Mouse (Mus musculus) bone marrow, adult 2 months (tissue): ENCODE data around the gene Odr4. TPM values are rescaled to one million over a fixed set of nuclear protein-coding genes. Genes with fewer than 3 reads are reported as not detected.

Experiments
- H3K27ac ChIP-seq: fragments of 200-500 bp; 2 replicates; pipeline ENCODE4 v1.5.1; 2012; ENCODE audit warnings: low read depth, mild to moderate bottlenecking, control low read depth, inconsistent platforms, low read length; ENCODE audit not compliant: control insufficient read depth, poor library complexity, insufficient read depth
- H3K4me1 ChIP-seq: fragments of 200-500 bp; 2 replicates; pipeline ENCODE4 v1.6.1; 2011; ENCODE audit warnings: low read length; ENCODE audit not compliant: control insufficient read depth, insufficient read depth
- H3K4me3 ChIP-seq: fragments of 200-500 bp; replicated peaks from 2 replicates; pipeline ENCODE3; 2011; ENCODE audit warnings: mild to moderate bottlenecking, low read depth, low read length, control low read depth; ENCODE audit not compliant: control insufficient read depth
- CTCF ChIP-seq: fragments of 200-500 bp; IDR thresholded peaks from 2 replicates; pipeline ENCODE4 v1.5.1; 2011; ENCODE audit warnings: low read length, control low read depth; ENCODE audit not compliant: control insufficient read depth, insufficient read depth
- POLR2A ChIP-seq: fragments of 200-500 bp; IDR thresholded peaks from 2 replicates; pipeline ENCODE4 v1.6.1; 2011; ENCODE audit warnings: low read depth, mild to moderate bottlenecking, control low read depth, low read length, borderline replicate concordance; ENCODE audit not compliant: control insufficient read depth
- WGBS: fragments of 180-500 bp; shearing (Covaris S2); methylation state at CpG from one replicate; pipeline ENCODE4 v1.1.7; 2018; 5-methylcytosine and 5-hydroxymethylcytosine counted together
- polyA plus RNA-seq: library from polyadenylated mRNA; stranded (reverse); fragments of >200 nt; gene quantifications from 2 replicates; pipeline ENCODE4 v1.2.4, GENCODE M21; 2011; ENCODE audit warnings: low replicate concordance; ENCODE audit not compliant: missing spikeins, insufficient read depth, insufficient read length

Odr4 gene
- polyA plus RNA-seq, 1 experiment: 19.3 TPM

- TF ChIP-seq CTCF: no peak
- TF ChIP-seq POLR2A: no peak
- Histone ChIP-seq H3K27ac (no peak overlapping the region), H3K4me3 (no peak overlapping the region), H3K4me1 (no peaks in the 10 kb centered on the region)
- 95% methylated on average over 9 of the region's 9 CpGs for WGBS
Measured at GRCm38 (mm10) chr1:150407285-150407684, 14.4 kb upstream of the Odr4 start.

- 93% methylated on average over 3 of the region's 3 CpGs for WGBS
- H3K4me3 ChIP-seq: no peak overlapping the region
- TF ChIP-seq POLR2A (no peak), CTCF (no peak)
- no peak overlapping the region for H3K27ac ChIP-seq
- no peaks in the 10 kb centered on the region for H3K4me1 ChIP-seq
Measured at GRCm38 (mm10) chr1:150404555-150404954, 11.7 kb upstream of the Odr4 start.

- Histone ChIP-seq H3K4me3 (no peak overlapping the region), H3K4me1 (no peaks in the 10 kb centered on the region), H3K27ac (no peak overlapping the region)
- WGBS: 88% methylated on average over 3 of the region's 3 CpGs
- TF ChIP-seq CTCF (no peak), POLR2A (no peak)
Measured at GRCm38 (mm10) chr1:150403914-150404313, 11.0 kb upstream of the Odr4 start.

GRCm38 (mm10) chr1:150396001-150396400, 3.1 kb upstream of the Odr4 start:
- H3K27ac ChIP-seq: no peak overlapping the region
- WGBS: 24% methylated on average over 3 of the region's 3 CpGs
- no peaks in the 10 kb centered on the region; the same call in 1 of the 2 replicates for H3K4me1 ChIP-seq
- no peak for TF ChIP-seq POLR2A
- TF ChIP-seq CTCF: no peak
- H3K4me3 ChIP-seq: no peak overlapping the region

GRCm38 (mm10) chr1:150393488-150393852, 590 bp upstream of the Odr4 start:
- Histone ChIP-seq H3K27ac (peak overlapping the region; percentile 89), H3K4me1 (no peaks in the 10 kb centered on the region; the same call in 1 of the 2 replicates), H3K4me3 (peak overlapping the region; percentile 94)
- TF ChIP-seq POLR2A: no peak
- WGBS: 1% methylated on average over 27 of the region's 27 CpGs

GRCm38 (mm10) chr1:150391931-150392637, 796 bp downstream of the Odr4 start:
- H3K4me1 ChIP-seq: no peaks in the 10 kb centered on the region; the same call in 1 of the 2 replicates
- peak overlapping the region; percentile 89 for H3K27ac ChIP-seq
- WGBS: 8% methylated on average over 11 of the region's 11 CpGs
- H3K4me3 ChIP-seq: peak overlapping the region; percentile 71
- TF ChIP-seq CTCF (no peak), POLR2A (no peak)

- Histone ChIP-seq H3K4me1 (no peaks in the 10 kb centered on the region), H3K27ac (no peak overlapping the region), H3K4me3 (no peak overlapping the region)
- WGBS: 82% methylated on average over 6 of the region's 6 CpGs
- TF ChIP-seq CTCF (no peak), POLR2A (no peak)
Measured at GRCm38 (mm10) chr1:150389390-150390129, 3.3 kb downstream of the Odr4 start.

GRCm38 (mm10) chr1:150387572-150387971, 5.3 kb downstream of the Odr4 start:
- Histone ChIP-seq H3K4me1 (no peaks in the 10 kb centered on the region), H3K4me3 (no peak overlapping the region), H3K27ac (no peak overlapping the region)
- TF ChIP-seq POLR2A: no peak
- no peak for TF ChIP-seq CTCF
- 76% methylated on average over 9 of the region's 9 CpGs for WGBS

GRCm38 (mm10) chr1:150384138-150384537, 8.7 kb downstream of the Odr4 start:
- Histone ChIP-seq H3K4me1 (no peaks in the 10 kb centered on the region), H3K4me3 (no peak overlapping the region), H3K27ac (no peak overlapping the region)
- TF ChIP-seq POLR2A (no peak), CTCF (no peak)
- WGBS: 87% methylated on average over 4 of the region's 4 CpGs

- TF ChIP-seq POLR2A (no peak), CTCF (no peak)
- Histone ChIP-seq H3K4me3 (no peak overlapping the region), H3K27ac (no peak overlapping the region), H3K4me1 (no peaks in the 10 kb centered on the region)
- 84% methylated on average over 2 of the region's 2 CpGs for WGBS
Measured at GRCm38 (mm10) chr1:150374247-150374646, 18.6 kb downstream of the Odr4 start.
